Mouse (Mus musculus) midbrain, embryonic 10.5 days (tissue): ENCODE measurements around the gene Ezr. TPM values are rescaled to one million over a fixed set of nuclear protein-coding genes. Genes with fewer than 3 reads are reported as not detected.

ENCODE experiments used
- DNase-seq: peaks from one replicate; pipeline ENCODE4 v3.0.0-alpha.2; 2017; ENCODE audit warnings: low spot score
- H3K27ac ChIP-seq: fragments of 300-500 bp; sonication (generic); replicated peaks from 2 replicates; pipeline ENCODE4 v1.5.1; 2016; ENCODE audit warnings: mild to moderate bottlenecking
- H3K27me3 ChIP-seq: fragments of 300-500 bp; sonication (generic); 2 replicates; pipeline ENCODE4 v1.6.1; 2016; ENCODE audit warnings: low read depth, mild to moderate bottlenecking; ENCODE audit not compliant: poor library complexity, severe bottlenecking
- H3K36me3 ChIP-seq: fragments of 300-500 bp; sonication (generic); 2 replicates; pipeline ENCODE4 v1.6.1; 2016; ENCODE audit warnings: mild to moderate bottlenecking, moderate library complexity
- H3K4me1 ChIP-seq: fragments of 300-500 bp; sonication (generic); 2 replicates; pipeline ENCODE4 v1.6.1; 2016
- H3K4me3 ChIP-seq: fragments of 300-500 bp; sonication (generic); 2 replicates; pipeline ENCODE4 v1.5.1; 2016; ENCODE audit warnings: mild to moderate bottlenecking, moderate library complexity
- H3K9me3 ChIP-seq: fragments of 300-500 bp; sonication (generic); replicated peaks from 2 replicates; pipeline ENCODE4 v1.6.1; 2016; ENCODE audit warnings: mild to moderate bottlenecking
- WGBS: fragments of 180-500 bp; shearing (Covaris S2); methylation state at CpG from one replicate; pipeline ENCODE4 v1.1.7; 2016; 5-methylcytosine and 5-hydroxymethylcytosine counted together
- polyA plus RNA-seq: library from polyadenylated mRNA; unstranded; fragments of >200 nt; fragmentation: Nextera tagmentation; extraction: Ambion mirVana; gene quantifications from 2 replicates; pipeline ENCODE4 v1.2.1, GENCODE M21; 2016

Gene Ezr
- 54.9 and 56.7 TPM in 2 replicates for polyA plus RNA-seq

DNA sequence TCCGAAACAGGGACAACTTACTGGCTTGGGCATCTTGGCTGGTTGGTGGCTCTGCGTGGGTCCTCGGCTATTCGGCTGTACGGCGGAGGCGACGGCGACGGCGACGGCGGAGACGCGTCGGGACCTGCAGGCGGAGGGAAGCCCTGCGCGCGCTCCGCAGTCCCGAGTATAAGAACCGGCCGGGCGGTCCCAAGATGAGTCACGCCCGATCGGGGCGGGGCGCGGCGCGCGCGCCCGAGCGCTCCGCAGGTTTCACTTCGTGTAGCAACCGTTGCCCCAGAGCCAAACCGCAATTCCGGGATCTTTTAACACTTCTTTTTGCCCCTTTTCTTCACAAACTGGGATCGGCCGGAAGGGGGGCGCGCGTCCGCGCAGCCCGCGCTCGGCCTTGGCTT, at the start of gene Ezr:
Gene Ezr (minus strand): TSS at position 174 of the 395 bp plus-strand sequence.
- peak within 1 kb of the TSS; percentile 89 for H3K4me3 ChIP-seq
- peaks cover 59% of the 10 kb centered on the region for H3K4me1 ChIP-seq
- no peaks in the 10 kb centered on the region for H3K36me3 ChIP-seq
- peaks cover 60% of the 10 kb centered on the region for H3K27me3 ChIP-seq
- peak; percentile 82 for DNase-seq
- H3K9me3 ChIP-seq = no peaks in the 10 kb centered on the region
- H3K27ac ChIP-seq = peak within 1 kb of the TSS; percentile 94
- WGBS = under 1% methylated on average over 52 of the region's 52 CpGs

DNA sequence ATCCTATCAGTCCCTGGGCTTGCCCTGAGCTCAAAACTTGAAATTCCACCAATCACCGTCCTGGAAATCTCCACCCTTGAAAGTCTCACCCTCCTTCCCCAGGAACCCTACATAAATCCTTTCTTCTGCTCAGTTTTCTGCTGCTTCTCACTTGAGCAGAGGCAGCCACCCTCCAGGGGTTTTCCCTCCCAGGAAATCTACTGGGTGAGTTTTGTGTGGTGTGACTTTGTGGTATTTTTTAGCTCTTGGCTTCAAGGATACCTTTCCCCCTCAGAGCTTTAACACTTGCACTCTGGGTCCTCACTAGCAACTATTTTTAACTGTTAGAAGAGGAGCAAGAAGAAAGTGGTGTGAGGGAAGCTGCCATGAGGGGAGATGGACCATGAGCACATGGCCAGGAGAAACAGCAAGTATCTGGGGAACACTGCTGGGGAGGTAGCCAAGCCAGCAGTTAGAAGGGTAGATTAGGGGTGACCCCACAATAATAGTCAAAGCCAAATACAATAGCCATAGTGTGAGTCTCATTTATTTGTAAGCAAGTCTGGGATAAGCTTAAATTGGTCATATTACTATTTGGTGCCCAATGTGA, 47.5 kb upstream of the Ezr start:
- H3K9me3 ChIP-seq = no peaks in the 10 kb centered on the region
- DNase-seq = no peak
- 72% methylated on average over 1 of the region's 1 CpGs for WGBS
- H3K36me3 ChIP-seq = no peaks in the 10 kb centered on the region
- no peak overlapping the region for H3K27ac ChIP-seq
- peaks cover 19% of the 10 kb centered on the region for H3K4me1 ChIP-seq
- H3K4me3 ChIP-seq = no peak overlapping the region
- H3K27me3 ChIP-seq = peaks cover 10% of the 10 kb centered on the region; the same call in 1 of the 2 replicates

DNA sequence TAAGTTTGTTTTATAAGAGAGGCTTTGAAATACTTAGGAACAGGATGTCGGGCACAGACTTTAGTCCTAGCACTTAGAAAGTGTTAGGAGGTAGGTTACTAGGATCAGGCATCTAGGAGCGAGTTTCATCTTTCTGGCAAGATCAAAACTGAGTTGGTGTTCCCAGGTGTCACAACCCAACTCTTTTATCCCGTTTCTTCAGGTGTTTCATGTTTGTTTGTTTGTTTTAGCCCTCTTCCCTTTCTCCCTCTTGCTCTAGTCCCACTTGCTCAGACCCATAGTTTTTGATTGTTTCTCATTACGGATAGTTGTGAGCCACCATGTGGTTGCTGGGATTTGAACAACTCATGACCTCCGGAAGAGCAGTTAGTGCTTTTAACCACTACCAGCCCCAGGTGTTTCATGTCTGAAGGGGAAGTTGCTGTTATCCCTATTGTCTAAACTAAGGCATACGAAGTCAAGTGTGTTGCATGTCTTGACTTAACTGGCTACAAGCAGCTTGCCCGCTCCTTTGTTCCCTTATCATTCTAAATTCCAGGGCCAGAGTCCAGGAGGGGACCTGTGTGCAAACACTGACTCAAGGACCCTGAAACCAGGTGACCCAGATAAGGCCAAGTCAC, 46.1 kb upstream of the Ezr start:
- Histone ChIP-seq H3K4me3 (peak overlapping the region; percentile 70), H3K27me3 (peaks cover 10% of the 10 kb centered on the region; the same call in 1 of the 2 replicates), H3K27ac (peak overlapping the region; percentile 94), H3K9me3 (no peaks in the 10 kb centered on the region), H3K4me1 (peaks cover 19% of the 10 kb centered on the region), H3K36me3 (no peaks in the 10 kb centered on the region)
- 80% methylated on average over 7 of the region's 7 CpGs for WGBS
- DNase-seq = no peak

- peak overlapping the region; percentile 94 for H3K27ac ChIP-seq
- H3K36me3 ChIP-seq = no peaks in the 10 kb centered on the region
- H3K27me3 ChIP-seq = peaks cover 10% of the 10 kb centered on the region; the same call in 1 of the 2 replicates
- no peaks in the 10 kb centered on the region for H3K9me3 ChIP-seq
- 1% methylated on average over 64 of the region's 64 CpGs for WGBS
- DNase-seq = peak; percentile 97
- peak overlapping the region; percentile 70 for H3K4me3 ChIP-seq
- H3K4me1 ChIP-seq = peaks cover 19% of the 10 kb centered on the region
Observed at GRCm38 (mm10) chr17:6827740-6828461, 45.3 kb upstream of the Ezr start.

DNA sequence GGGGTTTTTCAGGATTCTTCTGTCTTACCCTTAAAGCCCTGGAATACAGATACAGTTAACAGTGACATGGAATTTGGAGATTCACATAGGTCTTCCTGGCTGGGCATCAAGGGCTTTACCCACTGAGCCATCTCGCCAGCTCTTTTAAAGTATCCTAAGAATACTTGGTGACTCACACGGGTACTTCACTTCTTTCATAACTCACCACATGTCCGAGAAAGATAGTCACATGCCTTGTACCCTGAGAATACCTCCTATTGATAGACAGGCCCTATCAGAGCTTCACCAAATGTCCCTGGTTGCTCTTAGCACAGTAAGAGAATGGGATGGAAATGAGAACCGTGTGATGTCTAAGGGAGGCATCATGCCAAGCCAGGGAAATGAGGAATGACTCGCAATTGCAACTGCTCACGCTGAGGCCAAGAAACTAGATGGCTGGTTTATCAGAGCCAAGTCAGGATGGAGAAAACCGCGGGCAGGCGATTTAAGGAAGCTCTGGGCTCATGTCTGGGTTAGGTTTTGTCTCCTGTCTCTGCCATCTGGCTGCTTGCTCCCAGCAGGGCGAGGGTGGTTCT, 44.7 kb upstream of the Ezr start:
- H3K4me3 ChIP-seq = peak overlapping the region; percentile 70
- no peak for DNase-seq
- peaks cover 10% of the 10 kb centered on the region; the same call in 1 of the 2 replicates for H3K27me3 ChIP-seq
- no peaks in the 10 kb centered on the region for H3K36me3 ChIP-seq
- H3K4me1 ChIP-seq = peaks cover 19% of the 10 kb centered on the region
- 51% methylated on average over 10 of the region's 10 CpGs for WGBS
- H3K9me3 ChIP-seq = no peaks in the 10 kb centered on the region
- H3K27ac ChIP-seq = peak overlapping the region; percentile 94

- H3K4me3 ChIP-seq = no peak overlapping the region
- WGBS = 91% methylated on average over 5 of the region's 5 CpGs
- H3K27ac ChIP-seq = no peak overlapping the region
- no peaks in the 10 kb centered on the region for H3K36me3 ChIP-seq
- no peaks in the 10 kb centered on the region for H3K27me3 ChIP-seq
- DNase-seq = no peak
- peaks cover 16% of the 10 kb centered on the region for H3K4me1 ChIP-seq
- no peaks in the 10 kb centered on the region for H3K9me3 ChIP-seq
Observed at GRCm38 (mm10) chr17:6816796-6817195, 34.2 kb upstream of the Ezr start.

DNA sequence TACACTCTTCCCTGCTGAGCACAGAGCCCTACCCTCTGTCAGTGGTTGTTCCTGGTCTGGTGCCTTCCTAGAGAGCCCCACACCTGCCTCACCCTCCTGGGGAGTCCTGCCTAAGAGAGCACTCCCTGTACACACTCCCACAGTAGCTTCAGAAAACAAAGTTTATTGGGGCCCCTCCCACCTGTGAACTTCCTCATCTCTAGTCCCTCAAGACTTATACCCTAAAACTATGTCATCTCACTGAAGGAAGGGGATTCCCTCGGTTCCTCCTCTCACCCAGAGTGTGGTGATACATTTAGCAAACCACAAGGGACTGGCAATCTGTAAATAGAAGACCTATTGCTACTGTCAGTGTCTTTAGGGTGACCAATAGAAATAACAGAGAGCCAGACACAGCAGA, 33.6 kb upstream of the Ezr start:
- Histone ChIP-seq H3K4me1 (peaks cover 16% of the 10 kb centered on the region), H3K36me3 (no peaks in the 10 kb centered on the region), H3K9me3 (no peaks in the 10 kb centered on the region), H3K27me3 (no peaks in the 10 kb centered on the region), H3K4me3 (no peak overlapping the region), H3K27ac (no peak overlapping the region)
- no peak for DNase-seq
- 78% methylated on average over 1 of the region's 1 CpGs for WGBS

DNA sequence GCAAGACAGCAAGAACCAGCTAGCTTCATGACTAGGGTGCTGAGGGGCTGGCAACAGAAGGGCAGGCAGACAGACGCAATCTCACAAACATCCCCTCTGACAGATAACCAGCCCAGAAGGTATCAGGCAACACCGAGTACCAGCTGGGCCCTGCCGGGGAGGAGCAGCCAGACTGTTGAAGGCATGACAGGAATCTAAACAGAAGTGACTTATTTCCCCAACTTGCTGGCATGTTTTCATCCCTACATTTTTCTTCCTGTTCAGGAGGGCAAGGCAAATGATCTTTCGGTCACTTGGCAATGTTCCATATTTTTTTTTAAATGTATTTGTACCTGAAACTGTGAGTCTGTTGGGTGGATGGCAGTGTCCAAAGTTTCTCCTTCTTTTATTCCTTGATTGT, 32.1 kb upstream of the Ezr start:
- H3K27ac ChIP-seq = no peak overlapping the region
- no peak for DNase-seq

GRCm38 (mm10) chr17:6812851-6813191, 30.2 kb upstream of the Ezr start:
- Histone ChIP-seq H3K4me1 (peaks cover 29% of the 10 kb centered on the region), H3K36me3 (no peaks in the 10 kb centered on the region), H3K27me3 (no peaks in the 10 kb centered on the region), H3K9me3 (no peaks in the 10 kb centered on the region), H3K27ac (peak overlapping the region; percentile 64), H3K4me3 (no peak overlapping the region)
- DNase-seq = peak; percentile 18
- 10% methylated on average over 3 of the region's 3 CpGs for WGBS

More for the DNA sequence above, 32.1 kb upstream of the Ezr start:
- H3K36me3 ChIP-seq = no peaks in the 10 kb centered on the region
- WGBS = 66% methylated on average over 4 of the region's 4 CpGs
- H3K4me3 ChIP-seq = no peak overlapping the region
- no peaks in the 10 kb centered on the region for H3K27me3 ChIP-seq
- H3K9me3 ChIP-seq = no peaks in the 10 kb centered on the region
- H3K4me1 ChIP-seq = peaks cover 16% of the 10 kb centered on the region

DNA sequence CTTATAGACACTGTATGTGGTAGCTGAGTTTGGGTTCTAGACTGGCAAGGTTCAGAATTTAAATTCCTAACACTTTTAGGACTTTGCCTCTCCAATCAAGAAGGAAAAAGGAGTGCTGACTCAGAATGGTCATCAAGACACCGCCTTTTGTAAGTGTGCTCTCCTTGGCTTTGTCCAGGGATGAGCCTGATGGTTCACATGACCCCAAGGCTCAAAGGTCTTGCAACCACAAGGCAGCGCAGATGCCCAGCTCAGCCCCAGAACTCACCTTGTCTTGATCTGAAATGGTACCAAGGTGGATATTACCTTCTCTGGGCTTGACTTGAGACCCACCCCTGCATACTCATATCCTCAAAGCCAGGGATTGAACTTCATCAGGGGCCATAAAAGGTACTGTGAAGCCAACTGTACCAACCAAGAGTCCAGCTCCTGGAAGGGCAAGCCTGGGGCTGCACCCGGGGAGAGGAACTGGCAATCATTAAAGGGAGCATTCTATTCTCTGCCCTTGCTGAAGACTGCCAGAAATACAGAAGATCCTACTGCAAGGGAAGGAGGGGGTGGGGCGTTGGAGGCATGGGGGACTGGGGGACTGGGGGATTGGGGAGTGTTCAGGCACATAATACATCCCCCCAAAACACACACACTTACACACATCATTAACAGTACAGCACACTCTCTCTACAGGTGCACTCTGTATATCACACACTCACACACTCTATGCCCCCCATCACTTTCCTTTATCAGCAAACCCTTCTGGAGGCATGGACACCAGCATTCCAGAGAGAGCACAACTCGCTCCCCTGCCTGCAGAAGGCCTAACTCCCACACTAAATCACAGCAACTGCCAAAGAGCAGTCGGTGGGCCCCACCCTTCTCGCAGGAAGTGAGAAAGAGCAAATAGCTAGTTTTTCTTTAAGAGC, 29.6 kb upstream of the Ezr start:
- Histone ChIP-seq H3K27me3 (no peaks in the 10 kb centered on the region), H3K4me1 (peaks cover 31% of the 10 kb centered on the region), H3K36me3 (no peaks in the 10 kb centered on the region), H3K9me3 (no peaks in the 10 kb centered on the region), H3K27ac (peak overlapping the region; percentile 64), H3K4me3 (no peak overlapping the region)
- WGBS = 52% methylated on average over 7 of the region's 7 CpGs
- DNase-seq = peak; percentile 16

GRCm38 (mm10) chr17:6809331-6809730, 26.7 kb upstream of the Ezr start:
- whole genome bisulfite sequencing = 73% methylated on average over 3 of the region's 3 CpGs
- Histone ChIP-seq H3K9me3 (no peaks in the 10 kb centered on the region), H3K27me3 (no peaks in the 10 kb centered on the region), H3K27ac (peak overlapping the region; percentile 28; the same call in 1 of the 2 replicates), H3K36me3 (no peaks in the 10 kb centered on the region), H3K4me3 (no peak overlapping the region), H3K4me1 (peaks cover 33% of the 10 kb centered on the region)
- no peak for DNase-seq
